Mouse (Mus musculus) stomach, embryonic 14.5 days (tissue): ENCODE data around the gene Tmem190. TPM values are rescaled to one million over a fixed set of nuclear protein-coding genes. Genes with fewer than 3 reads are reported as not detected.
A peak's percentile ranks its signal among the peaks of the same experiment; 100 is the strongest.

Source experiments
- ATAC-seq: fragments of 200-750 bp; cut with Nextera tagmentation; 2 replicates; pipeline ENCODE4 v1.8.0; 2017; ENCODE audit warnings: low read depth, moderate TSS enrichment; ENCODE audit not compliant: insufficient number of reproducible peaks, insufficient read depth, low FRiP score
- H3K27ac ChIP-seq: fragments of 300-500 bp; sonication (generic); 2 replicates; pipeline ENCODE4 v1.5.1; 2014; ENCODE audit warnings: mild to moderate bottlenecking, low read length, moderate library complexity, mixed read lengths
- H3K27me3 ChIP-seq: fragments of 300-500 bp; sonication (generic); 2 replicates; pipeline ENCODE4 v1.6.1; 2014; ENCODE audit warnings: low read length, control low read depth, mixed read lengths; ENCODE audit not compliant: control insufficient read depth, insufficient read depth
- H3K36me3 ChIP-seq: fragments of 300-500 bp; sonication (generic); 2 replicates; pipeline ENCODE4 v1.6.1; 2014; ENCODE audit warnings: mild to moderate bottlenecking, control low read depth, low read length, moderate library complexity, mixed read lengths; ENCODE audit not compliant: control insufficient read depth, insufficient read depth
- H3K4me1 ChIP-seq: fragments of 300-500 bp; sonication (generic); 2 replicates; pipeline ENCODE4 v1.6.1; 2014; ENCODE audit warnings: low read length, control low read depth, mixed read lengths; ENCODE audit not compliant: control insufficient read depth, insufficient read depth
- H3K4me2 ChIP-seq: fragments of 300-500 bp; sonication (generic); replicated peaks from 2 replicates; pipeline ENCODE4 v1.6.1; 2014; ENCODE audit warnings: low read depth, low read length, control low read depth
- H3K4me3 ChIP-seq: fragments of 300-500 bp; sonication (generic); 2 replicates; pipeline ENCODE4 v1.5.1; 2014; ENCODE audit warnings: low read depth, low read length, control low read depth
- H3K9ac ChIP-seq: fragments of 300-500 bp; sonication (generic); replicated peaks from 2 replicates; pipeline ENCODE4 v1.6.1; 2014; ENCODE audit warnings: low read depth, mild to moderate bottlenecking, control low read depth, low read length, moderate library complexity, mixed read lengths
- H3K9me3 ChIP-seq: fragments of 300-500 bp; sonication (generic); 2 replicates; pipeline ENCODE4 v1.6.1; 2016; ENCODE audit warnings: low read depth, low read length, control low read depth; ENCODE audit not compliant: control insufficient read depth
- WGBS: fragments of 180-500 bp; shearing (Covaris S2); extraction: QIAGEN DNeasy Blood & Tissue Kit; methylation state at CpG from one replicate; pipeline ENCODE4 v1.1.7; 2014; 5-methylcytosine and 5-hydroxymethylcytosine counted together
- polyA plus RNA-seq: library from polyadenylated mRNA; unstranded; fragments of >200 nt; fragmentation: Nextera tagmentation; extraction: Ambion mirVana; gene quantifications from 2 replicates; pipeline ENCODE4 v1.2.1, GENCODE M21; 2014

Tmem190 gene
- polyA plus RNA-seq, 1 experiment from 2014 or later, result 0.55 TPM

DNA sequence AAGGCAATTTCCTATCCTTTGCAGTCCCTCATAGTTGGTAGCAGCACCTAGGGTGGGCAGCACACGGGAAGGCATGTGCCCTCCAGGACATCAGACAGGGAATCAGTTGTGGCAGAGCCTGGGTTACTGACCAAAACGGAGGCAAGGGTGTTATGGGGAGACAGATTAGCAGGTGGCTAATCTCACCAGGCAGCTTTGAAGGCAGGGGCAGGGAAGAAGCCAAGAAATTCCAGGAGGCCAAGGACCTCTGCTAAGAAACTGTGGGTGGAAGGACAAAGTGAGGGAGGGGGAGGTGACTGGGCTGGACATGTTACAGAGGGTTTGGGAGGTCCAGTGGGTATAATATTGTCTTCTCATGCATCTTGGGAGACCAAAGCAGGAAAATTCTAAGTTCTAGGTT lies 39.4 kb upstream of the Tmem190 start:
- Histone ChIP-seq H3K27me3 (no peaks in the 10 kb centered on the region), H3K9me3 (no peaks in the 10 kb centered on the region), H3K4me1 (peaks cover 20% of the 10 kb centered on the region), H3K27ac (no peak overlapping the region), H3K4me2 (no peak overlapping the region), H3K9ac (no peak overlapping the region), H3K36me3 (peaks cover 17% of the 10 kb centered on the region), H3K4me3 (no peak overlapping the region)
- ATAC-seq, result no peak
- 56% methylated on average over 2 of the region's 2 CpGs for WGBS

DNA sequence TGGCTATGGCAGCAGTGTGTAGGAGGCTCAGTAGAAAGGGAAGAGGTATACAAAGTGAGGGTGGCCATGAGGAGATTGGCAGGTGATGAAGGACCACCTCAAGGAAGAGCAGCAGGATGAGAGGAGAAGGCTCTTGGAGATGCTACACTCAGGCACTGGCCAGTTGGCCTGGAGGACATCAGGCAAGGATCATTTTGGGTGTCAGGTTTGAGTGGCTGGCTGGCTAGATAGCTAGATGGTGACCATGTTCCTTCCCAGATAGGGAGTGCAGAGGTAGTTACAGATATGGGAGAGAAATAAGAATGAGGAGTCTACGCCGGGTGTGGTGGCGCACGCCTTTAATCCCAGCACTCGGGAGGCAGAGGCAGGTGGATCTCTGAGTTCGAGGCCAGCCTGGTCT lies 37.9 kb upstream of the Tmem190 start:
- H3K27ac ChIP-seq, result no peak overlapping the region
- no peak for ATAC-seq
- H3K4me3 ChIP-seq, result no peak overlapping the region
- H3K9me3 ChIP-seq, result no peaks in the 10 kb centered on the region
- 94% methylated on average over 6 of the region's 6 CpGs for WGBS
- H3K9ac ChIP-seq, result no peak overlapping the region
- H3K4me1 ChIP-seq, result peaks cover 18% of the 10 kb centered on the region
- H3K27me3 ChIP-seq, result no peaks in the 10 kb centered on the region
- peaks cover 17% of the 10 kb centered on the region for H3K36me3 ChIP-seq
- no peak overlapping the region for H3K4me2 ChIP-seq

DNA sequence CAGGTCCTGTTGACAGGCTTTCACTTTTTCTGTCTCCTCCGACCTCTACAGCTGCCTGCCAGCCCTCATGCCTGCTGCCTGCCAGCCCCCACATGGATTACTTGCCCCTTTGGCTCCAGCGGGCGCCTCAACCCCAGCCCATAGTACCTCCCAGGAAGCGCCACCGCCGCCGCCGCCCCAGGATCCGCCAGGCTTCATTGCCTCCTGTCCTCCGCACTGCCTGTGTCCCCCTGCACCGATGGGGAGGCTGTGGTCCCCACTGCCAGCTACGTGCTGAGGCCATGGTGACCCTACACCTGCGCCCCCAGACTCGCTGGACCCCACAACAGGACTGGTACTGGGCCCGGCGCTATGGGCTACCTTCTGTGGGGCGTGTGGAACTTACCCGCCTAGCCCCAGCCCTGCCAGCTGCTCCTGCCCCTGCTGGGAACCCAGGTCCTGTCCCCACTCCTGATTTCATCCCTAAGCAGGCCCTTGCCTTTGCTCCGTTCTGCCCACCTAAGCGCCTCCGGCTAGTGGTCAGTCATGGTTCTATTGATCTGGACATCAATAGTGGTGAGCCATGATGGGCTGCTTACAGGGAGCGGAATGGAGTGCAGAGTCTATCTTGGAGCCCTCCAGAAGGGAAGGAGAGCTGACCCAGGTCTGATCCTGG lies 36.3 kb upstream of the Tmem190 start:
- Histone ChIP-seq H3K4me3 (no peak overlapping the region), H3K9ac (no peak overlapping the region), H3K4me2 (no peak overlapping the region), H3K27ac (no peak overlapping the region), H3K4me1 (peaks cover 15% of the 10 kb centered on the region), H3K36me3 (peaks cover 17% of the 10 kb centered on the region), H3K27me3 (no peaks in the 10 kb centered on the region), H3K9me3 (no peaks in the 10 kb centered on the region)
- 88% methylated on average over 22 of the region's 22 CpGs for WGBS
- ATAC-seq, result no peak

DNA sequence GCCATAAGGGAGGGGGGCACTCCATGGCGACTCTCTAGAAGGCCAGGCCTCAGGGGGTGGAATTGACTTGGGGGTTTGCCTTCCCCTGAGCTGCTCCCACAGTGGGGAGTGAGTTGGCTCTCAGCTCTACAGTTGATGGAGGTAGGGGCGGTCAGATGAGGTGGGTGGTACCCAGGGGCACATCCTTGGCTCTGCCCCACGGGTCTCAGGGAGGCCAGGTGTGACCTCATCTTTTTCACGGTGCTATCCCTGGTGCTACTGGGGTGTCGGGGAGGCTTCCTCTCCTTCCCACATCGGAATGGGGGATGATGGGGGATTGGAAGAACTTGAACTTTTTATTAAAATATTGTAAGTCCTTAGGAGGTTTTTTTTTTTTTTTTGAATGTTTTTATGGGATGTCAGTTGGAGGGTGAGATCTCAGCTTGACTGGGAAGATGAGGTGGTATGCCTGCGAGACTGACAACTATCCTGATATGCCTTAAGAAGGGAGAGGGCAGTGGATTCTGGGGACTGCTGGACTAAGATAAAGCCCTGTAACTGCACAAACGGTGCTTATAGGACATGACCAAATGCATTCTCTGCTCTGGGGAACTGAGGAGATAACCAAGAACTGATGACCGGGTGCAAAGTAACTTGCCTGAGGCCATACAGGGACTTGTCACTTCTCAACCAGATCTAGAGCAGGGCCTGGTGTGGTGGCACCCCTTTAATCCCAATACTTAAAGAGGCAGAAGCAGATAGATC lies 35.4 kb upstream of the Tmem190 start:
- Histone ChIP-seq H3K9ac (no peak overlapping the region), H3K4me2 (no peak overlapping the region), H3K9me3 (no peaks in the 10 kb centered on the region), H3K27me3 (no peaks in the 10 kb centered on the region), H3K36me3 (peaks cover 17% of the 10 kb centered on the region), H3K27ac (no peak overlapping the region), H3K4me3 (no peak overlapping the region), H3K4me1 (peaks cover 15% of the 10 kb centered on the region)
- ATAC-seq, result no peak
- WGBS, result 70% methylated on average over 9 of the region's 9 CpGs

DNA sequence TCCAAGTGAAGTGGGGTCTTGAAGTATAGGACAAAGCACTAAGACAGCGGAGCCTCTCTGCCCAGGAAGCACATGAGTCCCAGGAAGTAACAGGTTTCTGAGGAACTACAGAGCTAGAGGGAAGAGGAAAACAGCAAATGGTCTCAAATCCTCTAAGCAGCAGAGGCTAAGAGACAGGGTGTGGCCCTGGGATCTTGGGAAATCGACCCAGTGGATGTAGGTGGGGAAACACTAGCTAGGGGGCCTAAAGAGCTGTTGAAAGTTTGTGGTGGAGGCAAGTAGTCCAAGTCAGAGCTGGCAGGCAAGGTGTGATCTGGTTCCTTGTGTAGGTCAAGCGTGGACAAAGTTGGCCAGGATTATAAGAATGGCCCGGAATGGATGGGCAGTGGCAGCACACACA lies 34.4 kb upstream of the Tmem190 start:
- peaks cover 14% of the 10 kb centered on the region for H3K4me1 ChIP-seq
- ATAC-seq, result no peak
- no peaks in the 10 kb centered on the region for H3K27me3 ChIP-seq
- H3K4me2 ChIP-seq, result no peak overlapping the region
- H3K9ac ChIP-seq, result no peak overlapping the region
- no peaks in the 10 kb centered on the region for H3K9me3 ChIP-seq
- H3K27ac ChIP-seq, result no peak overlapping the region
- no peak overlapping the region for H3K4me3 ChIP-seq
- 72% methylated on average over 4 of the region's 4 CpGs for WGBS
- peaks cover 12% of the 10 kb centered on the region for H3K36me3 ChIP-seq

DNA sequence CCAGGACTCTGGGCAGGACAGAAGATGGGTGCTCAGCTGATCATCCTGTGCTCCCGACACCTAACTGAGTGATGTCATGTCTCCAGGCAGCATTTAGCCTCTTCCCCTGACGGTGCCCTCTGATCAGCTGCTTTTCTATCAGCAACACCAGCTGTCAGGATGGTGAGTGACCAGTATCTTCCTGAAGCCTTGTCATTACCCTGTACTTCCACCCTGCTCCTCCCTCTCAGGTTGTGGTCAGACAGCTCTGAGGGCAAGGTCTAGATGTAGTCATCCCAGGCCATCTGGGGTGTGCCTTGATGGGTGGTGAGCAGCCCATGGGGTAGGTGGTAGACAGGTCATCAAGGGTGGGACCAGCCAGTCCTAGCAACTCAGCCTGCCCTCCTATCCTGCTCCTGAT lies 33.6 kb upstream of the Tmem190 start:
- H3K4me2 ChIP-seq, result no peak overlapping the region
- WGBS, result 76% methylated on average over 2 of the region's 2 CpGs
- no peak overlapping the region for H3K9ac ChIP-seq
- H3K4me1 ChIP-seq, result peaks cover 14% of the 10 kb centered on the region
- H3K36me3 ChIP-seq, result peaks cover 12% of the 10 kb centered on the region
- H3K9me3 ChIP-seq, result no peaks in the 10 kb centered on the region
- H3K27ac ChIP-seq, result no peak overlapping the region
- no peaks in the 10 kb centered on the region for H3K27me3 ChIP-seq
- no peak for ATAC-seq
- no peak overlapping the region for H3K4me3 ChIP-seq

DNA sequence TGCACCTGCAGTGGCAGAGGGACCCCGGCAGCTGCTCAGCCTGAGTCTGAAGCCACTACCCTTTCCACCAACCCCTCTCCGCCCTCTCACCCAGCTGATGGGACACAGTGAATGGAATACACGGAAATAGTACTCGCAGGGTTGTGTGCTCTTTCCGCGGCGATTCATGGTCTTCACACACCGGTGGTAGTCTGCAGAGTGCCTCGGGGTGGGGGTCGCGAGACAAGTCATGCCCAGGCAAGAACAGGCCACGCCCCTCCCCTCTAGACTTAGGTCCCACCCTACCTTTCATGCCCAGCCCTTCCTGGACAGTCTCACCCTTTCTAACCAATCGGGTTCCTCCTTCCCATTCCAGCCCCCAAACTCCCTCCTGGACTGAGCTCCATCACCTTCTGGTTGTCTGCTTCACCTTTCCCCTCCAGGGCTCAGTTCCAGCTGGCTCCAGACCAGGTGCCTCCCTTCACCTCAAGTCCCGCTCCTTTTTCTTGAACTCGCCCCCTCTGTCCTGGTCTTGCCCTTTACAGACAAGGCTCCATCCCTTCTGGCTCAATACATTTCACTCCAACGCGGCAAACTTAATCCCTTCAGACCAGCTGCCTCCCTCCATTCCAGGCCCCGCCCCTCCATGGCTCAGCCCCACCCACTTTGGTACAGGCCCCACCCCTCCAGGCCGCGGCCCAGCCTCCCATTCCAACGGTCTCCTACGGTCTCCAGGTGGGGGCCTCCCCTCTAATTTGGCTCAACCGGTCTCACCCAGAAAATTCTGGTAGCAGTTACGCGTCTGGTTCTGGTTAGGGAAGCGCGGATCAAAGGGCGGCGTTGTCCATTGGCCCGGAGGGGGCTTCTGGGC lies 30.5 kb upstream of the Tmem190 start:
- H3K4me3 ChIP-seq, result peak overlapping the region; percentile 41
- peaks cover 14% of the 10 kb centered on the region for H3K4me1 ChIP-seq
- H3K4me2 ChIP-seq, result peak overlapping the region; percentile 61
- 3% methylated on average over 29 of the region's 30 CpGs for WGBS
- peak overlapping the region; percentile 28; the same call in 1 of the 2 replicates for H3K9ac ChIP-seq
- no peaks in the 10 kb centered on the region for H3K9me3 ChIP-seq
- H3K27me3 ChIP-seq, result no peaks in the 10 kb centered on the region
- peak overlapping the region; percentile 55; the same call in 1 of the 2 replicates for H3K27ac ChIP-seq
- ATAC-seq, result peak; percentile 76
- H3K36me3 ChIP-seq, result no peaks in the 10 kb centered on the region

DNA sequence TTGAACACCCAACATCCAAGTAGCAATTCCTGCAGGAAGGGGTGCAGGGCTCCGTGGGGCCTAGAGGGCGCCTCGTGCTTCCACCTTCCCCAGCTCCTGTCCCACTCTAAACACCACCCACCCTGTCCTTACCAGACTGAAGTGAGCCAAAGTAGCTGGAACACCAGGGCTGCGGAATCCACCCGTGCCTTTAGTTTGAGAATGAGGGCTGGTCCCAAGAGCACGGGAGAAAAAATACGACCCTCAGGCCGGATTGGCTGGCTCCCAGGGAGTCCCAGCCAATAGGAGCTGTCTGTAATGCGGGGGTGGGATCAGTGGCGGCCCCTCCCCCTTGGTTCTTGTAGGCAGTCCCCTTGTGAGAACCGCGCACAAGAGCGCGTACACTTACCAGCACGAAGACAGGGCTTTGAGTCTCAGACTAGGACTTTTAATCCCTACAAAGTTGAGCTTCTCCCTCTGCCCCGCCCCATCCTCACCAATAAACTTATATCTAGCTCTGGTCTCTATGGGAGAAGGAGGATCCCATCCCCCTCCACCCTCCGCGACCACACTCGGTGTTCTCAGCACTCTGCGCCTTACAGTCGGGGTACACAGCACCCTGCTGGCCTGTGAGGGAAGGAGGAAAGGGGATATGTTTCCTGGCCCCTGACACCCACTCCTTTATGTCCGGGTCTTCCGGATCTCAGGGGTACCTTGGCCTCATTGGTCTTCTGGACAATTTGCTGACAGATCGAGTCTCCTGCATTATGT lies 29.7 kb upstream of the Tmem190 start, which contains the start of gene Cox6b2:
Gene Cox6b2 (minus strand): TSS at position 274 of the 750 bp plus-strand sequence.
- H3K4me1 ChIP-seq, result peaks cover 14% of the 10 kb centered on the region
- peak; percentile 94 for ATAC-seq
- peak within 1 kb of the TSS; percentile 41 for H3K4me3 ChIP-seq
- H3K4me2 ChIP-seq, result peak within 1 kb of the TSS; percentile 61
- peak within 1 kb of the TSS; percentile 55; the same call in 1 of the 2 replicates for H3K27ac ChIP-seq
- no peaks in the 10 kb centered on the region for H3K36me3 ChIP-seq
- H3K27me3 ChIP-seq, result no peaks in the 10 kb centered on the region
- H3K9ac ChIP-seq, result peak within 1 kb of the TSS; percentile 28; the same call in 1 of the 2 replicates
- no peaks in the 10 kb centered on the region for H3K9me3 ChIP-seq
- 2% methylated on average over 24 of the region's 24 CpGs for WGBS
